9 mouse cellular contexts compared by ENCODE assay signal in the genomic region with DNA sequence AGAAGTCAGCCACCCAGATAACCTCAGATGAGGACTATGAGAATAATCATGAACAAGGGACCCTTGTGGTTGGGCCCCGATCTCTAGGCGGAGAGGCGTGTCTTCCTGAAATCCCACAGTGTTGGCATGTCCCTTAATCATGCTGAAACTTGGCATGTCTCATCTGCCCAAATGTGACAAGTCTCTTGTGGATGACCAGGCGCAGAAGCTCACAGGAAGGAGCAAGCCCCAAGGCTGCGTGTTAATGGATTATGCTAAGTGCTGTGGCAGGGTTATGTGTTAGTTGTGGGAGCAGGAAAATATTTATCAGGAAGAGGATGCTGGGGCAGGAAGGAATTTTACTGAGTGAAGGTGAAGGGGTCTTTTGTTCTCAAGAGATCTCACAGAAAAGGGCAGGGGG.
A peak's percentile ranks its signal among the peaks of the same experiment; 100 is the strongest.
DNase-seq lines count a peak whose midpoint lies in the region; ATAC-seq lines count a peak whose summit lies in the region.
"Had no signal": no experiment of that assay in that cellular context is flagged by ENCODE, and none has a peak within 500 bp of the region (broad histone marks: within the 10 kb centered on the region; RNA-seq: fewer than 3 reads in every experiment).

No protein-coding gene starts in this region.

- H3K4me2 ChIP-seq in embryonic facial prominence, embryonic 12.5 days (replicated peaks): no peak overlapping the region
- no peak overlapping the region for H3K4me2 ChIP-seq in hindbrain, embryonic 12.5 days (replicated peaks)
- H3K4me2 ChIP-seq in limb, embryonic 12.5 days: no peak overlapping the region

- 59% methylated on average over 5 of the region's 5 CpGs for WGBS in embryonic facial prominence, embryonic 12.5 days
- 56% methylated on average over 5 of the region's 5 CpGs for WGBS in hindbrain, embryonic 12.5 days
- WGBS in limb, embryonic 12.5 days: 77% methylated on average over 5 of the region's 5 CpGs

- no peak for ATAC-seq in embryonic facial prominence, embryonic 12.5 days (ENCODE audit: insufficient number of reproducible peaks, insufficient read depth, low FRiP score, low TSS enrichment)
- peak; percentile 55; the same call in 1 of the 2 replicates for ATAC-seq in hindbrain, embryonic 12.5 days (ENCODE audit: low FRiP score)
- ATAC-seq in limb, embryonic 12.5 days (ENCODE audit: insufficient number of reproducible peaks, insufficient read depth, low FRiP score, low TSS enrichment, low read depth): no peak

- no peaks in the 10 kb centered on the region for H3K9me3 ChIP-seq in embryonic facial prominence, embryonic 12.5 days
- no peaks in the 10 kb centered on the region for H3K9me3 ChIP-seq in hindbrain, embryonic 12.5 days (replicated peaks)
- no peaks in the 10 kb centered on the region for H3K9me3 ChIP-seq in limb, embryonic 12.5 days

- peaks cover 24% of the 10 kb centered on the region for H3K4me1 ChIP-seq in embryonic facial prominence, embryonic 12.5 days
- H3K4me1 ChIP-seq in hindbrain, embryonic 12.5 days: peaks cover 28% of the 10 kb centered on the region
- peaks cover 47% of the 10 kb centered on the region for H3K4me1 ChIP-seq in limb, embryonic 12.5 days (replicated peaks)

- no peak overlapping the region for H3K9ac ChIP-seq in embryonic facial prominence, embryonic 12.5 days
- H3K9ac ChIP-seq in hindbrain, embryonic 12.5 days: no peak overlapping the region
- H3K9ac ChIP-seq in limb, embryonic 12.5 days (replicated peaks): no peak overlapping the region

- H3K27ac ChIP-seq in embryonic facial prominence, embryonic 12.5 days: peak overlapping the region; percentile 77
- H3K27ac ChIP-seq in hindbrain, embryonic 12.5 days: peak overlapping the region; percentile 58
- peak overlapping the region; percentile 78 for H3K27ac ChIP-seq in limb, embryonic 12.5 days

- DNase-seq in kidney, adult 11 months: peak; percentile 23
- no peak for DNase-seq in kidney, postnatal 25 days
- DNase-seq in thymus, postnatal 4 days: no peak
- DNase-seq in thymus, postnatal 0 days (ENCODE audit: low spot score): no peak
- no peak for DNase-seq in frontal cortex, postnatal 36 days (ENCODE audit: low spot score in 2 of 2)
- DNase-seq: adrenal gland, postnatal 25 days had no signal

- H3K36me3 ChIP-seq in embryonic facial prominence, embryonic 12.5 days: peaks cover 3% of the 10 kb centered on the region; the same call in 1 of the 2 replicates
- H3K36me3 ChIP-seq in hindbrain, embryonic 12.5 days: 0 out of 2 replicates have a peak, but pooled peaks cover 2% of the 10 kb centered on the region
- H3K36me3 ChIP-seq in limb, embryonic 12.5 days: peaks cover 15% of the 10 kb centered on the region; the same call in 1 of the 2 replicates

- no peak overlapping the region for H3K4me3 ChIP-seq in embryonic facial prominence, embryonic 12.5 days
- no peak overlapping the region for H3K4me3 ChIP-seq in hindbrain, embryonic 12.5 days
- H3K4me3 ChIP-seq in limb, embryonic 12.5 days (replicated peaks): no peak overlapping the region

- H3K27me3 ChIP-seq in embryonic facial prominence, embryonic 12.5 days: no peaks in the 10 kb centered on the region
- no peaks in the 10 kb centered on the region for H3K27me3 ChIP-seq in hindbrain, embryonic 12.5 days
- H3K27me3 ChIP-seq in limb, embryonic 12.5 days: no peaks in the 10 kb centered on the region; the same call in 1 of the 2 replicates
